Mouse (Mus musculus): ENCODE data around the gene Cd209d. TPM values are rescaled to one million over a fixed set of nuclear protein-coding genes. Genes with fewer than 3 reads are reported as not detected.

Cd209d gene
- total and polyA plus RNA-seq, 3 experiments, result not detected

GRCm38 (mm10) chr8:3854209-3854608 lies 24.1 kb downstream of the Cd209d start, which contains the start of gene Cd209e:
Gene Cd209e (minus strand): TSS chr8:3854309.
- H3K27me3 ChIP-seq (ENCODE audit: control insufficient read depth in 1 of 2, insufficient read depth in 2 of 2, low read length in 2 of 2), result no peaks in the 10 kb centered on the region
- no peaks in the 10 kb centered on the region for H3K79me2 ChIP-seq (ENCODE audit: control insufficient read depth, insufficient read depth, low read length, poor library complexity)
- H3K4me1 ChIP-seq (ENCODE audit: control insufficient read depth in 1 of 2, insufficient read depth in 2 of 2, low read length in 2 of 2), result no peaks in the 10 kb centered on the region
- H3K36me3 ChIP-seq (ENCODE audit: control insufficient read depth in 1 of 2, insufficient read depth in 2 of 2, low read length in 2 of 2), result no peaks in the 10 kb centered on the region
- no peak within 1 kb of the TSS for H3K9ac ChIP-seq (ENCODE audit: control insufficient read depth, low read depth, low read length, poor library complexity, severe bottlenecking)
- no peak for DNase-seq (ENCODE audit: low read depth, low spot score)
- H3K9me3 ChIP-seq (replicated peaks; ENCODE audit: insufficient read depth, low read length), result no peaks in the 10 kb centered on the region
- TF ChIP-seq USF2 (IDR thresholded peaks at IDR 0.05; ENCODE audit: borderline replicate concordance in 1 of 2, insufficient read depth in 1 of 2, low read depth in 1 of 2, low read length in 2 of 2) (no peak), ZNF384 (IDR thresholded peaks at IDR 0.05; ENCODE audit: low read depth, low read length) (no peak), MAZ (IDR thresholded peaks at IDR 0.05; ENCODE audit: low read depth, low read length) (no peak), USF1 (IDR thresholded peaks at IDR 0.05; ENCODE audit: low read depth, low read length) (no peak), MYB (IDR thresholded peaks at IDR 0.05; ENCODE audit: low read depth, low read length) (no peak), TBP (IDR thresholded peaks at IDR 0.05; ENCODE audit: low read depth, low read length) (no peak), E2F4 (IDR thresholded peaks at IDR 0.05; ENCODE audit: borderline replicate concordance, low read depth, low read length) (no peak)
- H3K4me3 ChIP-seq (ENCODE audit: control insufficient read depth in 1 of 2, insufficient read depth in 1 of 2, low read depth in 2 of 2, low read length in 2 of 2), result no peak within 1 kb of the TSS
- no peak within 1 kb of the TSS for H3K27ac ChIP-seq (ENCODE audit: control insufficient read depth, low read depth, low read length)

Other genes with a start within 250 kb of the Cd209d start
- 81.1 and 82.1 TPM in 2 replicates for gene Stxbp2, start 247.6 kb downstream of the Cd209d start, total RNA-seq (2012; rRNA removed)
- 100 to 1,000 TPM; 117 to 186 TPM for gene Stxbp2, start 247.6 kb downstream of the Cd209d start, polyA plus RNA-seq (2012; ENCODE audit: insufficient read depth in 1 of 2, insufficient read length in 2 of 2, low read depth in 1 of 2, low replicate concordance in 2 of 2, missing spikeins in 1 of 2)
- gene Retn, start 222.8 kb downstream of the Cd209d start, total RNA-seq (2012; rRNA removed), result 0.23 and 0.33 TPM in 2 replicates
- gene Retn, start 222.8 kb downstream of the Cd209d start, polyA plus RNA-seq (2012; ENCODE audit: insufficient read depth in 1 of 2, insufficient read length in 2 of 2, low read depth in 1 of 2, low replicate concordance in 2 of 2, missing spikeins in 1 of 2), result 1 to 10 TPM in 1 of 2 experiments, not detected in 1; 1.1 TPM
- not detected in 2 replicates for gene Mcemp1, start 212.8 kb downstream of the Cd209d start, total RNA-seq (2012; rRNA removed)
- gene Mcemp1, start 212.8 kb downstream of the Cd209d start, polyA plus RNA-seq (2012; ENCODE audit: insufficient read depth in 1 of 2, insufficient read length in 2 of 2, low read depth in 1 of 2, low replicate concordance in 2 of 2, missing spikeins in 1 of 2), result not detected
- 0.59 TPM in 1 of 2 replicates, not detected in the other for gene Fcor, start 206.2 kb downstream of the Cd209d start, total RNA-seq (2012; rRNA removed)
- under 1 TPM in 1 of 2 experiments, not detected in 1; 0.84 TPM for gene Fcor, start 206.2 kb downstream of the Cd209d start, polyA plus RNA-seq (2012; ENCODE audit: insufficient read depth in 1 of 2, insufficient read length in 2 of 2, low read depth in 1 of 2, low replicate concordance in 2 of 2, missing spikeins in 1 of 2)
- 41.9 and 48.6 TPM in 2 replicates for gene Trappc5, start 202.3 kb downstream of the Cd209d start, total RNA-seq (2012; rRNA removed)
- 10 to 100 TPM in 1 of 2 experiments, not detected in 1; 43.0 TPM for gene Trappc5, start 202.3 kb downstream of the Cd209d start, polyA plus RNA-seq (2012; ENCODE audit: insufficient read depth in 1 of 2, insufficient read length in 2 of 2, low read depth in 1 of 2, low replicate concordance in 2 of 2, missing spikeins in 1 of 2)
- not detected in 2 replicates for gene Fcer2a, start 184.4 kb downstream of the Cd209d start, total RNA-seq (2012; rRNA removed)
- under 1 TPM in 1 of 2 experiments, not detected in 1; 0.07 TPM for gene Fcer2a, start 184.4 kb downstream of the Cd209d start, polyA plus RNA-seq (2012; ENCODE audit: insufficient read depth in 1 of 2, insufficient read length in 2 of 2, low read depth in 1 of 2, low replicate concordance in 2 of 2, missing spikeins in 1 of 2)
- not detected in 2 replicates for gene Clec4g, start 157.9 kb downstream of the Cd209d start, total RNA-seq (2012; rRNA removed)
- gene Clec4g, start 157.9 kb downstream of the Cd209d start, polyA plus RNA-seq (2012; ENCODE audit: insufficient read depth in 1 of 2, insufficient read length in 2 of 2, low read depth in 1 of 2, low replicate concordance in 2 of 2, missing spikeins in 1 of 2), result not detected
- not detected in 2 replicates for gene Cd209a, start 129.6 kb downstream of the Cd209d start, total RNA-seq (2012; rRNA removed)
- not detected for gene Cd209a, start 129.6 kb downstream of the Cd209d start, polyA plus RNA-seq (2012; ENCODE audit: insufficient read depth in 1 of 2, insufficient read length in 2 of 2, low read depth in 1 of 2, low replicate concordance in 2 of 2, missing spikeins in 1 of 2)
- gene Cd209e, start 24.2 kb downstream of the Cd209d start, total RNA-seq (2012; rRNA removed), result not detected in 2 replicates
- gene Cd209e, start 24.2 kb downstream of the Cd209d start, polyA plus RNA-seq (2012; ENCODE audit: insufficient read depth in 1 of 2, insufficient read length in 2 of 2, low read depth in 1 of 2, low replicate concordance in 2 of 2, missing spikeins in 1 of 2), result not detected
- gene Cd209b, start 48.3 kb upstream of the Cd209d start, total RNA-seq (2012; rRNA removed), result not detected in 2 replicates
- gene Cd209b, start 48.3 kb upstream of the Cd209d start, polyA plus RNA-seq (2012; ENCODE audit: insufficient read depth in 1 of 2, insufficient read length in 2 of 2, low read depth in 1 of 2, low replicate concordance in 2 of 2, missing spikeins in 1 of 2), result not detected
- 0.39 and 0.50 TPM in 2 replicates for gene Cd209c, start 76.2 kb upstream of the Cd209d start, total RNA-seq (2012; rRNA removed)
- under 1 TPM in 1 of 2 experiments, not detected in 1; 0.36 TPM for gene Cd209c, start 76.2 kb upstream of the Cd209d start, polyA plus RNA-seq (2012; ENCODE audit: insufficient read depth in 1 of 2, insufficient read length in 2 of 2, low read depth in 1 of 2, low replicate concordance in 2 of 2, missing spikeins in 1 of 2)
- not detected in 2 replicates for gene Cd209f, start 227.3 kb upstream of the Cd209d start, total RNA-seq (2012; rRNA removed)
- not detected for gene Cd209f, start 227.3 kb upstream of the Cd209d start, polyA plus RNA-seq (2012; ENCODE audit: insufficient read depth in 1 of 2, insufficient read length in 2 of 2, low read depth in 1 of 2, low replicate concordance in 2 of 2, missing spikeins in 1 of 2)

Measured in MEL (cell line).